Mouse (Mus musculus): ENCODE data around the gene Ghr. TPM values are rescaled to one million over a fixed set of nuclear protein-coding genes. Genes with fewer than 3 reads are reported as not detected.
A peak's percentile ranks its signal among the peaks of the same experiment; 100 is the strongest.

Ghr gene
- polyA plus RNA-seq, 1 experiment: 215 TPM

- Histone ChIP-seq H3K4me3 (ENCODE audit: insufficient read depth, low read depth, low read length) (no peak overlapping the region), H3K4me1 (ENCODE audit: control insufficient read depth, insufficient read depth, insufficient read length, low read length) (no peaks in the 10 kb centered on the region), H3K27ac (replicated peaks; ENCODE audit: low read depth, low read length) (no peak overlapping the region)
Observed at GRCm38 (mm10) chr15:3286032-3286431, 297.3 kb downstream of the Ghr start.

DNA sequence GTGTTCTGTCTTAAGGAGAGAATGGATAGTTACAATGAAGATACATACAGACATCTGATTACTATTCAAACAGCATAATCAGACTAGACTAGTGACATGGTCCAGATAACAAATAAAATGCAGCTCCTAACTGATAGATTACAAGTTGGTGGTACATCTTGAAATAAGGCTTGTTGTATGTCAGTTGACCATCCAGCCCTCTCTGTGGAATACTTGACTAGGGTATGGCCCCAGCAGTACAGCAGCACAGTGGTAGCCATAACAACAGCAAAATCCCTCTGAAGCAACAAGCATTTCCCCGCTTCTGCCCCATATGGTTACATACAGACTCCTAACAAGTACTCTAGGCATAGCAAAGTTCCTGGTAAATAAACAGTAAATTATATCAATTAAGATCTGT lies 301.6 kb downstream of the Ghr start:
- Histone ChIP-seq H3K4me3 (ENCODE audit: insufficient read depth, low read depth, low read length) (no peak overlapping the region), H3K4me1 (ENCODE audit: control insufficient read depth, insufficient read depth, insufficient read length, low read length) (no peaks in the 10 kb centered on the region), H3K27ac (replicated peaks; ENCODE audit: low read depth, low read length) (no peak overlapping the region)

- Histone ChIP-seq H3K4me3 (ENCODE audit: insufficient read depth, low read depth, low read length) (no peak overlapping the region), H3K27ac (replicated peaks; ENCODE audit: low read depth, low read length) (no peak overlapping the region)
Observed at GRCm38 (mm10) chr15:3281216-3281615, 302.1 kb downstream of the Ghr start.

DNA sequence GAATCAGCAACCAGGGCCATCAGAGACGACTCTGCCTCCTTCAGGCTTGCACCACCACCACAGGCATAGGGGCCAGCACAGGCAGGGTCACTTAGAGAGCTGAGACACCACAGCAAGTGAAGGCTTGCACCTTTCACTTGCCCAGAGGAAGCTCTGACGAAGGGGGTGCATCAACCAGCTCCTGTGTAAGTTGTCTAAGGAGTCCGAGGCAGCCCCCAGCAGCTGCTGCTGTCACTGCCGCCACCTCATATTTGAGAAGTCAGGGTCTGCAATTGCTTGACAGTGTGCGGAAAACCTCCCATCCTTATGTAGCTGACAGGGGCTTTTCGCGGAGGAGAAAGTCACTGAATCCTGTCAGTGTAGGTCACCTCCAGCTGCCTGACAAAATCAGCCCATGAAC lies 304.1 kb downstream of the Ghr start:
- no peak overlapping the region for H3K27ac ChIP-seq (replicated peaks; ENCODE audit: low read depth, low read length)
- H3K4me1 ChIP-seq (ENCODE audit: control insufficient read depth, insufficient read depth, insufficient read length, low read length): no peaks in the 10 kb centered on the region
- H3K4me3 ChIP-seq (ENCODE audit: insufficient read depth, low read depth, low read length): no peak overlapping the region

More at GRCm38 (mm10) chr15:3281216-3281615, 302.1 kb downstream of the Ghr start:
- no peaks in the 10 kb centered on the region for H3K4me1 ChIP-seq (ENCODE audit: control insufficient read depth, insufficient read depth, insufficient read length, low read length)

GRCm38 (mm10) chr15:3277391-3277790 lies 305.9 kb downstream of the Ghr start:
- Histone ChIP-seq H3K4me3 (ENCODE audit: insufficient read depth, low read depth, low read length) (no peak overlapping the region), H3K4me1 (ENCODE audit: control insufficient read depth, insufficient read depth, insufficient read length, low read length) (peaks cover 8% of the 10 kb centered on the region), H3K27ac (replicated peaks; ENCODE audit: low read depth, low read length) (no peak overlapping the region)

DNA sequence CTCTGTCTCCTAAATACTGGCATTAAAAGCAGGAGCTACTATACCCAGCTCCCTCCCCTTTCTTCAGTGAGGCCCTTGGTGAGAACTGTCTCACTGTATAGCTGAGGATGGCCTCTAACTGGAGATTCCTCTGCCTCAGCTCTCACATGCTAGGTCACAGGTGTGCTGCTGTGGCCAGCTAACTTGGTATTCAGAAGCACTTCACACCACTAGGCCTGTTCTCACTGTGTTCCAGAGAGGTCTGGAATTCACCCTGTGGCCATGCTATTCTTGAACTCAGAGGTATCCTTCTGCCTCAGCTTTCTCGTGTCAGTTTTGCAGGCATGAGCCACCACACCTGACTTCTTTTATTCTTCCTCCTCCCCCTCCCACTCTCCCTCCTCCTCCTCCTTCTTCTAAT lies 310.1 kb downstream of the Ghr start:
- peaks cover 15% of the 10 kb centered on the region for H3K4me1 ChIP-seq (ENCODE audit: control insufficient read depth, insufficient read depth, insufficient read length, low read length)
- peak overlapping the region; percentile 36 for H3K27ac ChIP-seq (replicated peaks; ENCODE audit: low read depth, low read length)
- H3K4me3 ChIP-seq (ENCODE audit: insufficient read depth, low read depth, low read length): peak overlapping the region; percentile 58

DNA sequence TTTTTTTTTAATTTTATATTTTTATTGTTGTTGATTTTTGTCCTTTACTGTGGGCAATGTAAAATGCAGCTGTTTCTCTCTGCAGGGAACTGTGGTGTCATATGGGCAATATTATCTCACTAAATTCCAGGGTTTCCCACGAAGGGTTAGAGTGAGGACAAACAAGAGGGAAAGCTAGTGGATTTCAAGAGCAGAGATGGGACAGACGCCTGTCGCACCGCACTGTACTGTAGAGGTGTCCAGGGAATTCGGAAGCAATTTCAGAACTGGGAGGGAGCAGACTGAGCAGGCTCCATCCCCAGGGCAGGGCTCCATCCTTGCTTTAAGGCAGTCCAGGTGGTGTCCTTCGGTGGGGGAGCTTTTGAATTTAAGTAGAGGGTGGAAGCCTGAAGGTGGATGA lies 312.1 kb downstream of the Ghr start:
- Histone ChIP-seq H3K4me3 (ENCODE audit: insufficient read depth, low read depth, low read length) (peak overlapping the region; percentile 78), H3K4me1 (ENCODE audit: control insufficient read depth, insufficient read depth, insufficient read length, low read length) (peaks cover 15% of the 10 kb centered on the region), H3K27ac (replicated peaks; ENCODE audit: low read depth, low read length) (peak overlapping the region; percentile 79)

DNA sequence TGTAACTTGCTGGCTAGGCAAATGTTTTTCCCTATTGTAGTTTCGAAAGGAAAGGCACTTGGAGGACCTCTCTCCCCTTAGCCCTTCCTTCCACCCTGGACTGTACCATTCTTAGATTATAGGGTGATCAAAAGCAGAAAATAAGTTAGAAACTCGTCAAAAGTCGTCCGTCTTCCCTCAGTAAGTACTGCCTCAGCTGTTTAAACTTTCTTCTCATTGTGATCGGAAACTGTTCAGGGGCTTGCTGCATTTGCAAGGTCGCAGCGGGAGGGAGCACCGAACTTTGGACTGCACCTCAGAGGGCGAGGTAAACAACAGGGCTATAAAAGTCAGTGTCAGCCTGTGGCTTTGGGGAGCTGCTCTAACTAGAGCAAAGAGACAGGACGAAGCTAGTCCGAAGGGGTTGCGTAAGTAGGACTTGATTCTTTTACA lies 312.6 kb downstream of the Ghr start:
- peak overlapping the region; percentile 100 for H3K27ac ChIP-seq (replicated peaks; ENCODE audit: low read depth, low read length)
- H3K4me1 ChIP-seq (ENCODE audit: control insufficient read depth, insufficient read depth, insufficient read length, low read length): peaks cover 15% of the 10 kb centered on the region
- H3K4me3 ChIP-seq (ENCODE audit: insufficient read depth, low read depth, low read length): peak overlapping the region; percentile 60

- Histone ChIP-seq H3K27ac (replicated peaks; ENCODE audit: low read depth, low read length) (peak overlapping the region; percentile 100), H3K4me1 (ENCODE audit: control insufficient read depth, insufficient read depth, insufficient read length, low read length) (peaks cover 15% of the 10 kb centered on the region), H3K4me3 (ENCODE audit: insufficient read depth, low read depth, low read length) (peak overlapping the region; percentile 37)
Observed at GRCm38 (mm10) chr15:3269996-3270645, 313.2 kb downstream of the Ghr start.

DNA sequence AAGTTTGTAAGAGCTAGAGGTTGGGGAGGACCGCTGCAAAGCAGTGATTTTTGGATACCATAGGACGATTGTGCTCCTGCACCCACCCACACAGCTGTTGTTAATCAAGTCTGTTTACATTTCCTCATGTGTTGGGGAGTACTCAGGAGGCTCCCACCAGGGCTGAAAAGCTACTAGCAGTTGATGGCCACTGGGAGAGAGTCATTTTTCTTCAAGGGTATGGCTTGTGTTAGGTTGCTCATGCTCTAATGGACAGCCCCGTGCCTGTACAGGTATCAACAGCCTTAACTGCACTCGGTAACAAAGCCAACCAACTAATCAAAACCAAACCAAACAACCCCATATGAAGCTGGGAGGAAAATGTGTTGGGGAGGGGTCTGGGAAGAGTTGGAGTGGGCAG lies 313.8 kb downstream of the Ghr start:
- no peak overlapping the region for H3K4me3 ChIP-seq (ENCODE audit: insufficient read depth, low read depth, low read length)

DNA sequence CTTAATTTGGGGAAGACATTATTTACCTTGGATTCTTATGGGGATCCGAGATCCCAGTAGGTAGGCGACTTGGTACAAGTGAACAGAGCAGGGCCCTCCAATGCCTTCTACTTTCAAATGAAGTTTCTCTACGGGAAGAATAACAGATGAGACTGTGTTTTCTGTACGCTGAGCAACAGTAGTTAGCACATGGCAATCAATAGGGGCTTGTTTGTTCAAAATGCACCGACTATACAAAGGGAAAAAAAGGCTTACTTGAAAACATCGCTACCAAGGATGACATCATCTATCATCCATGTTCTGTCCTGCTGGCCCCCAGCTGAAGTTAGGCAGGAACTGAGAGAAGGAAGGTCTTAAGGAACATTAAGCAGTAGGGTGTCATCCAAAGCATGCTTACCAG lies 315.0 kb downstream of the Ghr start, which contains the start of gene Selenop:
TSS of gene Selenop (plus strand) at position 301 of the 400 bp plus-strand sequence.
- Histone ChIP-seq H3K27ac (replicated peaks; ENCODE audit: low read depth, low read length) (0 out of 2 replicates have a peak within 1 kb of the TSS, but pooled peaks have one; percentile 100), H3K4me1 (ENCODE audit: control insufficient read depth, insufficient read depth, insufficient read length, low read length) (peaks cover 12% of the 10 kb centered on the region), H3K4me3 (ENCODE audit: insufficient read depth, low read depth, low read length) (no peak within 1 kb of the TSS)

More for the DNA sequence above, 313.8 kb downstream of the Ghr start:
- Histone ChIP-seq H3K4me1 (ENCODE audit: control insufficient read depth, insufficient read depth, insufficient read length, low read length) (peaks cover 15% of the 10 kb centered on the region), H3K27ac (replicated peaks; ENCODE audit: low read depth, low read length) (peak overlapping the region; percentile 100)

Measured in brown adipose tissue, adult 24 weeks (tissue).